Mouse (Mus musculus) frontal cortex, postnatal 25 days (tissue): ENCODE results near the gene Apom.

Experiments
- DNase-seq, 2 experiments: peaks; one replicate each; pipeline ENCODE4 v3.0.0; 2022; ENCODE audit warnings: low spot score in 2 of 2

Gene Apom

DNA sequence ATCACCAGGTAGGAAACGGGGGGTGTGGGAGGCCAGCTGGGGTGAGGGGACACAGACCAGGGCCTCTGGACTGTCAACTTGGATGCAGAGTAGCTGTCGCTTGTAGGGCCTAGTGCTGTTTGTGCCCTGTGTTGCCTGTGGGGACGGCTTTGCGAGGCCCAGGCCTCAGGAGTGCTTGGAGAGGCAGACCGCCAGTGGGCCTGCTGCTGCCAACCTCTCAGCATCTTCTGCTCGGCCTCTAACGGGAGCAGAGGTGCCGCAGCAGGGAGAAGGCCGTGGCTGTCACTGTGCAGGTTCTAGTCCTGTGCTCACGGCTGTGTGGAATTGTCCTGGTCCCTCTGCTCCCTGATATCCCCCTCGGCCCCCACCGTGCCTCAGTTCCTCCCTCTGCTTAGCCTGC lies 35.3 kb downstream of the Apom start:
- no peak for DNase-seq

DNA sequence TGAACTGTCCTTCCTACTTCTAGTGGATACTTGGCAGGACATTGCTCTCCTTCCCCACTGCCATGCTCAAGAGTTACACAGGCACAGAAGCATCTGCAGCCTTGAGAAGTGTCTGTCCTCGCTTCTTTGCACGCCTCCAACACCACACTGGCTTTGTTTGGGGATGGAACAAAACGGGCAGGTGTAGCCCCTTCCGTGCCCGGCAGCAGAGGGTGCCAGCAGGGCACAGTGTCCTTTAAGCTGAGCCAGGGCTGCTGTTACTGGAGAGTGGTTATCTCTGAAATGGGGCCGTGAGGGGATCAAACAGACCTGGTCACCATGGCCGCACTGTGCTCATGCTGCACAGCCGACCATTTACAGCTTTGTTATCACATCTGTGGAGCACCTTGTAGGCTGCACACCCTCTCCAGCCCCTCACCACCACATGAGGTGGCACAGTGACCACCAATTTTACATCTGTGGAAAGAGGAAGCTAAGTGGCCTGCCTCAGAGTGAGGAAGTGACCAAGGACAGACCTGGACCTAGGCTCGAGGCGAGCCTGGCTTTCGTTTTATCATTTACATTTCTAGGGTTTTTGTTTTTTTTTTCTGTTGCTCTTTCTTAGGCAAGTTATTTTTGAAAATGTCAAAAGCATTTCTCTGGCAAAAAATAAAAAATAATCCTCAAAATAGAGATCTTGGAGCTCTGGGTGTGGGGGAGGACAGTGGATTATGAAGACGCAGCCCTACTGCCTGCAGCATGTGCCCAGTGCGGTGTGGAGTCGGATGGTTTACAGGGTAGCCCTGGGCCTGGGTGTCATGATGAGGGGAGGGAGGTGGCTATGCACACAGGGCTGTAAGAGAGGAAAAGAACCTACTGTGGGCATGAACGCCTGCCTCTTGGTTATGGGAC lies 37.1 kb downstream of the Apom start:
- no peak for DNase-seq

DNA sequence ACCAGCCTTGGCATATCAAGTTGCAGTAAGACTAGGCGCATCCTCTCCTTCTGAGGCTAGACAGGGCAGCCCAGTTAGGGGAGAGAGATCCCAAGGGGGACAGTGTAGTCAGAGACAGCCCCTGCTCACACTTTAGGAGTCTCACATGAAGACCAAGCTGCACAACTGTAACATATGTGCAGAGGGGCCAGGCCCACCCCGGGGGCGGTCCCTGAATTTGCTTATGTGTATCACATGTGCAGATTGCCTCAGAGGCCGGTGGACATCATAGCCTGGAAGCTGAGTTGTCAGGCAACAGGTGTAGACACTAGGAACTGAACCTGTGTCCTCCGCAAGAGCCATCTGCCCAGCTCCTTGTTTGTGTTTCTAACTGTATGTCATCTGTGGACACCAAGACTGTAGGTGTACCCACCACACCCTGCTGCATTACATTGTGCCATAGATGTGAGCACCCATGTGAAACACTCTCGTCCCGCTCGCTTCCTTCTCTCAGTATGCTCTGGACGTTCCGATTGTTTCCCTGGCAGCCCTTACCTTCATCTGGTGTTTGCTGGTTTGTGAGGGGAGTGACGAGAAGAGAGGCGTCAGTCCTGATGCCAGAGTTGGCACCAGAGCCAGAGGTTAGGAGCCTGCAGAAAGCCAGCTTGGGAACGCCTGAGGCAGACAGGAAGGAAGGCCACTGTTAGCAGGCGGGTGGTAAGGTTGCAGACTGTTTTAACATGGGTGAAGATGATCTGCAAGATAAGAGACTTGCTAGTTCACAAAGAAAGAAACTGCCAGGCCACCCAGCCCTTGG lies 39.2 kb downstream of the Apom start:
- no peak for DNase-seq

DNA sequence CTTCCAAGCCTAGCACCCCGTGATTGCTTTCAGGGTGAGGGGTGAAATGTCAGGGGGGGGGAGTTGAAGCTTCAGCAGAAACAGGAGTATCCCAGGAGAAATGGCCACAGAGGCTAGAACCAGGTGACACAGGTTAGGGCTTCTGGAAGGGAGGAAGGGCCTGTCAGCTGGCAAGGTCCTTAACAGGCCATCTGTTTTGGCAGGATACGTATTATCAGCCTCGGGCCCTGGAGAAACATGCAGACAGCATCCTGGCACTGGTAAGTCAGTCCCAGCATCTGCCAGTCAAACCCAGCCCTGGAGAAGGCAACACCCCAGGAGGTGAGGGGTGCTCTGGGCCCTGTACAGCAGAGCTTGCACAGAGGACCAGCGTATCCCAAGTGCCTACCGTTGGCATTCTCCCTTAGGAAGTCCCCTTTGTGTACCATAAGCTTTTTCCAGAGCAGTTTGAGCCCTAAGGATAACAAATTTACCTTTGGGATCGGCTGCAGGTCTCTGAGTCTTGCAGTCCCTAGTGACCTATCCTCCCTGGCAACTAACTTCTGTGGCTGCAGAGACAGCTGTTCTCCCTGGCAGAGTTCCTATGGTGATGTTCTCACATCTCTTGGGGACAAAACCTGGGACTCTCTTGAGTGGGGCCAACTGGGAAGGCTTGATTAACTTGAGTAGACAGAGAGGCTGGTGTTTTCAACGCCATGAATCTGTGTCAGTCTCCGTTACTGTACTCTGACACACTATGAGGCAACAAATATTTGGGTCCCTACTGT lies 41.5 kb downstream of the Apom start:
- DNase-seq: no peak

DNA sequence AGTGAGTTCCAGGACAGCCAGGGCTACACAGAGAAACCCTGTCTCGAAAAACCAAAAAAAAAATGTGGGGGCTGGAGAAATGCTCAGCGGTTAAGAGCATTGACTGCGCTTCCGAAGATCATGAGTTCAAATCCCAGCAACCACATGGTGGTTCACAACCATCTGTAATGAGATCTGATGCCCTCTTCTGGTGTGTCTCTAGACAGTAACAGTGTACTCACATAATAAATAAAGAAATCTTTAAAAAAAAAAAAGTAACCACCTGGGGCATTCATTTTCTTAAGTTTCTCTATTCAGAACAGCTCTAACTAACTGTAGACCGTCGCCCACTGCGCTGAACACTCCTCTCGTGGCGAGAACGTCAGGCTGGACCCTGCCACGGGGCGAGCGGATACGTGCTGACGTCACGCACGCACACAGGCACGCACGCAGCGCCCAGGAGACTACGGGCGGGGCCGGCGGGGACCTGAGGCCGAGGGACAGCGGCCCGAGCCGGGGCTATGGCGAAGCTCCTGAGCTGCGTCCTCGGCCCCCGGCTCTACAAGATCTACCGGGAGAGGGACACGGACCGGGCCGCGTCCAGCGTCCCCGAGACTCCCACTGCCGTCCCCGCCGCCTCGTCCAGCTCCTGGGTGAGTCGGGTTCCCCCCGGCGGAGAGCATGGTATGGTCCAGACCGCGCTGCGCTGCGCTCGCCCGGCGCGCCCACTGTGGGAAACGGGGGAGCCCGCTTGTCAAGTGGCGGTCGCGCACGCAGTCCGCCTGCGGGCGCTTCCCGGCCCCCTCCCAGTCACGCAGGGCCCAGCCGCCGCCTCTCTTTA lies 42.8 kb downstream of the Apom start, which contains the start of gene Abhd16a:
Gene Abhd16a (plus strand): TSS at position 439 of the 820 bp plus-strand sequence.
- peak; percentile 87 to 91 for DNase-seq

DNA sequence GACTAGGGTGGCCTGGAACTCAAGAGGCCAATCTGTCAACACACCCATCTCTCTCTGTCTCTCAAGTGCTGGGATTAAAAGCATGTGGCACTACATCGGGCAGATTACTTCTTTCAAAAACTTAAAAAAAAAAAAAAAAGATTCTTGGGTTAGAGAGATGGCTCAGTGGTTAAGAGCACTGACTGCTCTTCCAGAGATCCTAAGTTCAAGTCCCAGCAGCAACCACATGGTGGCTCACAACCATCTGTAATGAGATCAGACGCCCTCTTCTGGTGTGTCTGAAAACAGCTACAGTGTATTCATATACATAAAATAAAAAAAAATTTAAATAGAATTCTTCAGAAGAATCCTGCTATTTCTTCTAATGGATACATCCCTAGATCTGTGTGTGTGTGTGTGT lies 43.7 kb downstream of the Apom start:
- no peak for DNase-seq

DNA sequence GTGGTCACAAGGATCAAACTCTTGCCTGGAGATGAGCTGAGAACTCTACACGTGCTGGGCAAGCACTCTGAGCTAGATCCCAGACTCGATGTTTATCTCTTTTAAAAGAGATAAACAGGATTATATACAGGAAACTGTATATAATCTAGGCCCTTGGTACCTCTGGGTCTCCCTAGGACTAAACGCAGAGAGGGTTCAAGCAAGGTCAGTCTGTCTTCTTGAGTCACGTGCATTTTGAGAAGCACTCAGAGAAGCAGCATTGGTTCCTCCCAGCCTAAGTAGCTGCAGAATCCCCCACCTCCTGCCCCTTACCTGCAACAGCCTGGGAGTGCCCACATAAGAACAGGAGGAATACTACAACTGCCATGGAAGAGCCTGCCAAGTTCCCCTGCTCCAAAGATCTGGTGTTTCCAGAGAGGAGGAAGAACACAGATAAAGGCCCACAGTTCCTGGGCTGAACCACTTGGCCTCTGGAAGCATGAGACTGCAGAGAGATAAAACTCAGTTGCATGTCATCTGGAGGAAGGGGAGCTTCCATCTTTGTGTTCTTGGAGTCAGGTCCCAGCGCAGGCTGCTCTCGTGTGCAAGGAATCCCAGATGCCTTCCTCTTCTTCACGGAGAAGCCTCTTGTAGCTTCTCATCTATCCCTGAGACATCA lies 46.5 kb downstream of the Apom start, which contains the start of gene Ly6g6f:
Gene Ly6g6f (minus strand): TSS at position 403 of the 658 bp plus-strand sequence.
- DNase-seq: no peak

DNA sequence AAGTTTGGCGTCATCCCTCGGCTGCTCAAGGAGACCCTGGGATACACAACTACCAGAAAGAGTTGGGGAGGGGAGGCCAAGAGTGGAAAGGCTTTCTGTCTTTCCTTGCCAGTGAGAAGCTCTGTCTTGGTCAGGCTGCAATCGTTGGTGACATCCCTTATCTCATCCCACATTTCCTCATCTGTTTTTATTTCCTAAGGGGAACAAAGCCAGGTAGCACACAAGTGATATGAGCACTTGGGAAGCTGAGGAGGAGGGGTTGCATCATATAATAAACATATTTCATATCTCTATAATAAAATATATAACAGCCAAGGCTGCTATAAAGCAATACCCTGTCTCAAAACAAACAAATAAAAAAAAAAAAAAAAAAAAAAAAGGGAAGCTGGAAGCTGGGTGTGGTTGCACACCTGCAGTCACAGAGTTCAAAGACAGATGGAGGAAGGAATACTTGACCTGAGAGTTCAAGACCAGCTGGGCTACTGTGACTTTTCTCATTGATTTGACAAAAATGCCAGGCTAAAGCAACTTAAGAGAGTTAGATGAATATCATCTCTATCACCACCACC lies 47.8 kb downstream of the Apom start:
- DNase-seq: no peak

DNA sequence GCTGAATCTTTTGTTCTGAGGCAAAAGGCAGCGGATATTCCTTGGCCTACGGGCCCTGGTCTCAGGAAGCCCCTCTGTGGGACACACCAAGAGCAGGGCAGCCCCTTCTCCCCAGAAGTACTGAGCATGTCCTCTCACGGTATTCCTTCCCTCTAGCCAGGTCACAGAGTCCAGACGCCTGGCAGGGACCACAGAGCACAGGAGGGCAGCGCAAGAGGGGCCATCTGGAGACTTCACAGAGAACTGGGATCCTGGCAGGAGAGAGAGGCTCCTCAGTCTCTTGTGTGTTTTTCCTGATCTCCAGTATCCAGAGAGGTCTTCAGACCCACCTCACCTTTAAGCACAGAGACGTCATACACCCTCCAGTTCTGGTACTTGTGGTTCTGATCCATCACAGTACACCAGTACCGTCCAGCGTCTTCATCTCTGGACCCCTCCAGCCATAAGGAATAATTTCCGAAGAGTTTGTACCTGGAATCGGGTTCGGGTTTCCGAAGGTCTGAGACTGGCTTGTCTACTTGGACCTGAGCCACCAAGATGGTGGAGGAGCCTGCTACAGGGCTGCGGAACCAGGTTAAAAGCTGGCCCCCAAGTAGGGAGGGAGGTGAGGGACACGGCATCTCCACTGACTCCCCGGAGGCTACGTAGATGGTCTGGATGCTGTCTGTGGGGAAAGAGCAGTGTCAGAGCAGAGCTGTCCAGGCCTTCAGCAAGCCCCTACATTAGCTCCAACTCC lies 48.8 kb downstream of the Apom start:
- no peak for DNase-seq

DNA sequence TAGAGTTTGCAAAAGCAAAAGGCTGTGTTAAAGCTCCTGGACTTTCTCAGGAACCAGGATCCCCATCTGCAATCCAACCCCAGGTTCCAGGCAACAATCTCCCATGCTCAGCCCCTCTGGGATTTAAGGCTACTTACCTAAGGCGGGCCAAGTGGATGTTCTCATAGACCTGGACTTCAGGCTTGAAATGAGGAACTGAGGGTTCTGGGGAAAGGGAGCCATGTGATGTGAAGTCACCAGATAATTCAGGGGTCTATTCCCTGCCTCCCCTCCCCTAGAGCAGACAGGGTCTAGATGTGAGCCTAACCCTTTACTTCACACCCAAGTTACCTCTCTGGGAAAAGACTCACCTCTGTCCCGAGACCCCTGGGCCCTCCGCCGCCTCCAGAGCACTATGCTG lies 51.1 kb downstream of the Apom start:
- no peak for DNase-seq

DNA sequence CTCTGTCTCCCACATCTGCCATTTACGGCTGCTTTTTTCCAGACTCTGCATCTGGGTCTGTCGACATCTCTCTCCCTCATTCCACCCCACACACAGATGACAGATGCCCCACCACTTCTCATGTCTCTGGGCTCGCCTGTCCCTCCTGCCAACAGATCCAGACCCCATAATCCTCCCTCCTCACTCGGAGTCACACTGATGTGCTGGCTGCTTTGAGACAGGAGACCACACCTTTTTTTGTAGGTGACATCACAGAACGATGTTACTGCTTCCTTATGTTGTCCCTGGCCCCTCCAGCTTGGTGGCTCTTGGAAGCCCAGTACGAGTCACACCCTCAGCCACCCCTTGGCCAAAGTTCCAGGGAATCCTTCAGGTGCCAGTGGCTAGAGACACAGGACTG lies 51.6 kb downstream of the Apom start:
- no peak for DNase-seq

DNA sequence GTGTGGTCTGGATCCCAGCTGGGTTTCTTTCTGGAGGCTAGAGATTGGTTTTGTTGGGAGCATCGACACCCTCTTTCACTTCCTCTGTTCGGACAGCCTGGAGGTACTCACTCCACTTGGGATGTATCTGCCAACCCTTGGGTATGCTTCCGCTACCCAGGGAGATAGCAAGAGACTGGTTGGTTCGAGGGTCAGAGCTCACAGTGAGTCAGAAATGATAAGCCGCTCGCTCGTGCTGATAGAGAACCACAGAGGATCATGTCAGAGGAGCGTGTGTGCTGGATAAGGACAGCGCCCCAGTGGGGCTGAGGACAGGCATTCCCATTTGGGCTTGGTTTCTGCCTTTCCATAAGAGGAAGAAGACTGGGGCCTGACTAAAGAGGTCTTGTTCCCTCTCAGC lies 52.1 kb downstream of the Apom start:
- DNase-seq: no peak
